Mouse (Mus musculus) MEL (cell line): ENCODE measurements around the gene Fam114a1.

Experiments used
- CTCF ChIP-seq, 3 experiments: IDR thresholded peaks in 2 of 3; conservative IDR thresholded peaks in 1 of 3; 2 replicates each; pipeline ENCODE4 v1.5.1; 2011 to 2012; ENCODE audit warnings: low read length in 3 of 3, low read depth in 2 of 3, mild to moderate bottlenecking in 2 of 3, improper control_type of control experiment in 1 of 3, inconsistent platforms in 1 of 3, mixed read lengths in 1 of 3, moderate library complexity in 1 of 3; ENCODE audit not compliant: control insufficient read depth in 1 of 3, insufficient read depth in 1 of 3, poor library complexity in 1 of 3, severe bottlenecking in 1 of 3
- JUND ChIP-seq: IDR thresholded peaks from 2 replicates; pipeline ENCODE4 v1.6.1; 2011; ENCODE audit warnings: low read depth, mild to moderate bottlenecking, improper control_type of control experiment, low read length
- MAZ ChIP-seq: IDR thresholded peaks from 2 replicates; pipeline ENCODE4 v1.6.1; 2012; ENCODE audit warnings: low read depth, mild to moderate bottlenecking, inconsistent platforms, low read length, improper control_type of control experiment
- MYC ChIP-seq: IDR thresholded peaks from 2 replicates; pipeline ENCODE4 v1.6.1; 2011; ENCODE audit warnings: low read depth, mild to moderate bottlenecking, low read length, improper control_type of control experiment, moderate library complexity
- POLR2A ChIP-seq, 2 experiments: IDR thresholded peaks; 2 replicates each; pipeline ENCODE4 v1.6.1; 2011 to 2012; ENCODE audit warnings: low read length in 2 of 2, mild to moderate bottlenecking in 2 of 2, control low read depth in 1 of 2, improper control_type of control experiment in 1 of 2, low read depth in 1 of 2, moderate library complexity in 1 of 2; ENCODE audit not compliant: control insufficient read depth in 1 of 2, insufficient read depth in 1 of 2, poor library complexity in 1 of 2
- POLR2AphosphoS2 ChIP-seq: IDR thresholded peaks from 2 replicates; pipeline ENCODE4 v1.6.1; 2011; ENCODE audit warnings: low read length, improper control_type of control experiment
- SMC3 ChIP-seq: IDR thresholded peaks from 2 replicates; pipeline ENCODE4 v1.6.1; 2011; ENCODE audit warnings: low read depth, low read length, improper control_type of control experiment
- TBP ChIP-seq: IDR thresholded peaks from 2 replicates; pipeline ENCODE4 v1.8.0; 2011; ENCODE audit warnings: low read depth, low read length, improper control_type of control experiment
- TCF12 ChIP-seq: IDR thresholded peaks from 2 replicates; pipeline ENCODE4 v1.6.1; 2014; ENCODE audit warnings: low read depth, mild to moderate bottlenecking, inconsistent platforms, low read length, improper control_type of control experiment, moderate library complexity
- UBTF ChIP-seq: IDR thresholded peaks from 2 replicates; pipeline ENCODE4 v1.6.1; 2012; ENCODE audit warnings: low read depth, mild to moderate bottlenecking, inconsistent platforms, low read length, improper control_type of control experiment, moderate library complexity, borderline replicate concordance; ENCODE audit not compliant: insufficient read depth

DNA sequence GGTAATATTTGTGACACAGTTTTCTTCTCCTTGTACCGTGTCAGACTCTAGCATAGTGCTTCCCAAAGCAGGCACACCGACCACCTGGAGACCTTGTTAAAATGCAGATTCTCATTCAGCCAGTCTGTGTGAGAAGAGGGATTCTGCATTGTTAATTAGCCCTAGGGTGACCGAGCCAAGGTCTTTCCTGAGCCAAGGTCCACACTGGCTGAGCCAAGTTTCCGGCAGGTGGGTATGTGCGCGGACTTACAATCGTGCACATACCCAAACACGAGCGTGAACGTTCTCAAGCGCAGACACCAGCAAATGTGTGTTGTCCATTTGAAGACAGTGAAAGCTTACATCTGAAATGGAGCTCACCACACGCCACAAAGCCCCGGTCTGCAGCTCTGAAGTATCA is 66.7 kb downstream of the Fam114a1 start:
- no peak for TF ChIP-seq TBP
- TF ChIP-seq SMC3: no peak
- TF ChIP-seq CTCF (IDR thresholded peaks at IDR 0.05 in 2 of 3, conservative IDR thresholded peaks at IDR 0.05 in 1 of 3; ENCODE audit: control insufficient read depth in 1 of 3, insufficient read depth in 1 of 3, low read depth in 2 of 3, low read length in 3 of 3, poor library complexity in 1 of 3, severe bottlenecking in 1 of 3): no peak
- no peak for TF ChIP-seq JUND
- no peak for TF ChIP-seq POLR2A (IDR thresholded peaks at IDR 0.05; ENCODE audit: control insufficient read depth in 1 of 2, insufficient read depth in 1 of 2, low read depth in 1 of 2, low read length in 2 of 2, poor library complexity in 1 of 2)
- TF ChIP-seq TCF12: no peak
- TF ChIP-seq MYC: no peak
- TF ChIP-seq UBTF: no peak
- TF ChIP-seq MAZ: no peak
- TF ChIP-seq POLR2AphosphoS2: no peak
